Mouse (Mus musculus): Measurements from ENCODE around the gene Prlhr. TPM values are rescaled to one million over a fixed set of nuclear protein-coding genes. Genes with fewer than 3 reads are reported as not detected.

Prlhr gene
- polyA plus RNA-seq, 1 experiment = not detected

DNA sequence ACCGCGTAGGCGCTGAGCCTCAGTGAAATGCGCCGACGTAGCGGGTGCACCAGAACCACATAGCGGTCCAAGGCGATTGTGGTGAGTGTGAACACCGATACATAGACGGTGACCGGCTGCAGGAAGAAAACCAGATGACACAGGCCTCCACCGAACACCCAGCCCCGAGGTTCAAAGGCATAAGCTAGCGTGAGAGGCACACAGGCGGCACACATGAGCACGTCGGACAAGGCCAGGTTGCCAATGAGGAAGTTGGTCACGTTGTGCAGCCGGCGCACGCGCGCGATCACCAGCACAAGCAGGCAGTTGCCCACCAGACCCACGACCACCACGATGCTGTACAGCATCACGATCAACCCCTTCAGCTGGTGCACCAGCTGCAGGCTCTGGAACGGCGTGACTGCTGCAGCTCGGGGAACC lies 506 bp downstream of the Prlhr start:
- TF ChIP-seq FLI1 (IDR thresholded peaks at IDR 0.05; ENCODE audit: low read length) = no peak
- no peak for TF ChIP-seq GATA1 (IDR thresholded peaks at IDR 0.05; ENCODE audit: borderline replicate concordance, low read length)
- no peaks in the 10 kb centered on the region for H3K36me3 ChIP-seq (replicated peaks; ENCODE audit: low read length)
- peaks cover 32% of the 10 kb centered on the region for H3K27me3 ChIP-seq (replicated peaks)
- peak overlapping the region; percentile 87 for H3K4me3 ChIP-seq (replicated peaks)
- peaks cover 7% of the 10 kb centered on the region; the same call in 1 of the 2 replicates for H3K9me3 ChIP-seq
- H3K4me1 ChIP-seq = peaks cover 11% of the 10 kb centered on the region

DNA sequence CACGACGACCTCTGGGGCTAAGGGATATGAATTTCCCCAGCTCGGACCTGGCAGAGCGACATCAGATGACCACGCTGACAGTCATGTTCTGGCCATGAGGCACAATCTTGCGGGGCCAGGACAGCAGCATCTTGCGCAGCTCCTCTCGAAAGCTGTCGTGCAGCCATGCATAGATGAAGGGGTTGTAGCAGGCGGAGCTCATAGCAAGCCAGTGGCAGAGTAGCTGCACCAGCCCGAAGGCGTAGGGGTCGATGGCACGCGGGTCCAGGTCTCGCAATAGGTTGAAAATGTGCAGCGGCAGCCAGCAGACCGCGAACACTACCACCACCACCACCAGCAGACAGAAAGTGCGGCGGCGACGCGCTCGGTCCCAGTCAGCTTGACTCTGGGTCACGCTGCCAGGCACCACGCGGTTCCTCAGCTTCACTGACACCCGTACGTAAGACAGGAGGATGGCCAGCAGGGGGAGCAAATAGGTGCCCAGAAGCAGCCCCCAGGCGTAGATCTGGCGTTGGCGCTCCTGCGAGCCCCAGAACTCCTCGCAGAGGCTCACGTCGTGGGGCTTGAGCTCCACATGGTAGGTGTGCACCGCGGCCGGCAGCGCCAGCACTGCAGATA lies 1.0 kb downstream of the Prlhr start:
- peaks cover 32% of the 10 kb centered on the region for H3K27me3 ChIP-seq (replicated peaks)
- H3K4me3 ChIP-seq (replicated peaks) = peak overlapping the region; percentile 87
- H3K4me1 ChIP-seq = peaks cover 11% of the 10 kb centered on the region

DNA sequence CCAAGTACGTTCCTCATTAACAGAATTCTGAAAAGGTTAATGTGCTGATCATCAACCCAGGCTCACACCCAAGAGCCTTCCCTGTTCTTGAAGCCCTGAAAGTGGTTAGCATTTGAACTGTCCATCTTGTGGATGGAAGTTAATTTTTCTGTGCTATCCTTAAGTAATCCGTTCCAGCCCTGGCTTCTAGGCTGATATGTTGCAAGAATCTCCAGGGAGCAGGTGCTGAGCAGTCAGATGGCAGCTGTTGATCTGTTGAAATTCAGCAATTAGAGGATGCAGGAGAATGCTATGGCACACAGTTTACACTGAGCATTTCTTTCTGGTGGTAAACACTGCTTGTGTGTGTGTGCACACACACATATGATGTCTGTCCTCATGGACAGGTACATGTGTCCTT lies 2.4 kb downstream of the Prlhr start:
- no peaks in the 10 kb centered on the region for H3K36me3 ChIP-seq (replicated peaks; ENCODE audit: low read length)
- H3K9me3 ChIP-seq = peaks cover 7% of the 10 kb centered on the region; the same call in 1 of the 2 replicates
- H3K4me1 ChIP-seq = peaks cover 11% of the 10 kb centered on the region
- H3K27me3 ChIP-seq (replicated peaks) = peaks cover 34% of the 10 kb centered on the region
- H3K4me3 ChIP-seq (replicated peaks) = no peak overlapping the region
- TF ChIP-seq GATA1 (IDR thresholded peaks at IDR 0.05; ENCODE audit: borderline replicate concordance, low read length) (no peak), FLI1 (IDR thresholded peaks at IDR 0.05; ENCODE audit: low read length) (no peak)

More for the DNA sequence above, 1.0 kb downstream of the Prlhr start:
- TF ChIP-seq FLI1 (IDR thresholded peaks at IDR 0.05; ENCODE audit: low read length) = no peak
- TF ChIP-seq GATA1 (IDR thresholded peaks at IDR 0.05; ENCODE audit: borderline replicate concordance, low read length) = no peak
- Histone ChIP-seq H3K9me3 (peaks cover 7% of the 10 kb centered on the region; the same call in 1 of the 2 replicates), H3K36me3 (replicated peaks; ENCODE audit: low read length) (no peaks in the 10 kb centered on the region)

DNA sequence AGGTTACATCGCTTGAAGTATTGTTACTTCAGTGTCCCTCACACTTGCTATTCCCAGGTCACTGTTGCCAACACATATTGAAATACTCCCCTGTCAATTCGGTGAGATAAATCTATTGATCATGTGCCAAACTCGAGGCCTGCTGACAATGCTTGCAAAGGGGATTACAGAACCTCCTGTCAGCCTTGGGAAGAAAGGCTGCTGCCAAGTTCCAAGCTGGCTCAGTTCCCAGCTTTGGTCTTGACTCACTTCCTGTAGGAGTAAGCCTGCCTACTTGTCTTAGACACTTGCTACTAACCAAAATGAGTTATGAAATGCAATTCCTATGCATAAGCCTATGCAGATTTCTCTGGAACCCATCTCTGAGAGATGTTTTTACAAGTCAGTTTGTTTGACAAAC lies 4.2 kb downstream of the Prlhr start:
- no peak overlapping the region for H3K4me3 ChIP-seq (replicated peaks)
- H3K4me1 ChIP-seq = peaks cover 11% of the 10 kb centered on the region
- H3K27me3 ChIP-seq (replicated peaks) = peaks cover 34% of the 10 kb centered on the region
- H3K36me3 ChIP-seq (replicated peaks; ENCODE audit: low read length) = no peaks in the 10 kb centered on the region
- no peak for TF ChIP-seq GATA1 (IDR thresholded peaks at IDR 0.05; ENCODE audit: borderline replicate concordance, low read length)
- TF ChIP-seq FLI1 (IDR thresholded peaks at IDR 0.05; ENCODE audit: low read length) = no peak
- peaks cover 7% of the 10 kb centered on the region; the same call in 1 of the 2 replicates for H3K9me3 ChIP-seq

DNA sequence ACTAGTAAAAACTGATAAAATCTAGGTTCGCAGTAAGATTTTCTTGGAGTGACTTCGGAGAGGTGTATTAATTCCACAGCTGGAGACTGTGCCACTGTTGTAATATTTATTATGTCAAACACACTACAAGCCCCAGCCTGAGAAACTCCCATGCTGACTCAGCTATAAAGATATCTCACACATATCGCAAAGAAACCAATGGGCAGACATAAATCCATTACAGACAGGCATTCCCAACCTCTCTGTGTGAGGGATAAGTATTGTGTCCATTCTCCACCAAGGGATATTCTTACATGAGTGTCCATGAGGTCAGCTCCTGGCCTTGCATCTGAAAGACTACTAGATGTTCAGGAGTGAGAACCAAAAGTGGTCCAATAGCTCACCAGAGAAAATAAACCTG lies 4.7 kb downstream of the Prlhr start:
- TF ChIP-seq FLI1 (IDR thresholded peaks at IDR 0.05; ENCODE audit: low read length) (no peak), GATA1 (IDR thresholded peaks at IDR 0.05; ENCODE audit: borderline replicate concordance, low read length) (no peak)
- Histone ChIP-seq H3K27me3 (replicated peaks) (peaks cover 31% of the 10 kb centered on the region), H3K4me1 (peaks cover 11% of the 10 kb centered on the region), H3K36me3 (replicated peaks; ENCODE audit: low read length) (no peaks in the 10 kb centered on the region), H3K9me3 (peaks cover 7% of the 10 kb centered on the region; the same call in 1 of the 2 replicates), H3K4me3 (replicated peaks) (no peak overlapping the region)

DNA sequence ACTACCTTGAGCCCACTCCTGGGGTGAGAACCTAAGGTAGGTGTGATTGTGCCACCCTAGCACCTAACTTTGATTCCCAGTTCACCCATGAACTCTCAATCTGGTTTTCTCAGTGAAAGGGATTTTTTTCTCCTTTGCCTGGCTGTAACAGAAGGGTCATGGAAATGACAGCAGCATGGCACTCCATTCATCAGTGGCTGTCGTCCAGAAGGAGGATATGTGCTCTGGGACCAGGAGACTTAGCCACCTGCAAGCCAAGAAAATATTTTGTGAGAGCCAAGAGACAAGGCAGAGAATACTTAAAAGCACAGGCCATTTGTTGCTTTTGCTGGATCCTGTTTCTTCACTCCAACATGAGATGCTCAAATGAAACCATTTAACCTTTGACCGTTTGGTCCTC lies 6.6 kb downstream of the Prlhr start:
- Histone ChIP-seq H3K36me3 (replicated peaks; ENCODE audit: low read length) (no peaks in the 10 kb centered on the region), H3K4me3 (replicated peaks) (no peak overlapping the region), H3K9me3 (no peaks in the 10 kb centered on the region), H3K4me1 (no peaks in the 10 kb centered on the region), H3K27me3 (replicated peaks) (peaks cover 13% of the 10 kb centered on the region)
- TF ChIP-seq FLI1 (IDR thresholded peaks at IDR 0.05; ENCODE audit: low read length) (no peak), GATA1 (IDR thresholded peaks at IDR 0.05; ENCODE audit: borderline replicate concordance, low read length) (no peak)

DNA sequence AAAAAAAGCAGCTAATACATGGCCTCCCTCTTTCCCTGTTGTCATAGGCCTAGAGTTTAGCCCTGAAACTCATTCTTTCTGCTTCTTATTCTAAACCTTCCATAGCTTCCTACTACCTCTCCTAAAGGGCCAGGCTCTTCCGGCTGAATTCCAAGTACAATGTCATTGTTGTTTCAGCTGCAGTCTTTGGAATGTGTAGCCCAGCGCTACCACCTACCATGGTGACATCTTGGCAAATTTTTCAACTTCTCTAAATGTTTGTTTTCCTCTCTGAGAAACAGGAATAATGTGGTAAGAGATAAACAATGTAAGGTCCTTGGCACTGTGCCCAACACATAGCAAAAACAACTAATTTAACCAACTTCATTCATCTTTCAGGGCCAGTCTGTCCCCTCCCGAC lies 8.4 kb downstream of the Prlhr start:
- Histone ChIP-seq H3K4me3 (replicated peaks) (no peak overlapping the region), H3K27me3 (replicated peaks) (peaks cover 3% of the 10 kb centered on the region)

DNA sequence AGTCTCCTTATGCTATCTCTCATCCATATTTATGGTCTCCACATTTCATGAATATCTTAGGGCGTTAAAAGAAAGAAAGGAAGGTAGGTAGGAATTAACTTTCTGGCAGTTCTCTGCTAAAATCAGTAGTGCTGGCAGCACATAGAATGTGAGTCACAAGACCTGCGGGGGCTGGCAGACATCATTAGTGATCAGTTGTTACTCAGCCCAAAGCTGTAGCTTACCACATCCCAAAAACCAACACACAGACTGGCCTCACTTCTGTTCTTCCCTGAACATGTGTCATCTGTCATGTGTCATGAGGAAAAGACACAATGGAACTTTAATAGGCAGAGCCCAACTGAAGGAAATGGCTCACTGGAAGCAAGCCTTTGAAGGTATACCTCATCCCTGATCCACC lies 9.0 kb downstream of the Prlhr start:
- peaks cover 3% of the 10 kb centered on the region for H3K27me3 ChIP-seq (replicated peaks)
- no peaks in the 10 kb centered on the region for H3K36me3 ChIP-seq (replicated peaks; ENCODE audit: low read length)
- H3K4me3 ChIP-seq (replicated peaks) = no peak overlapping the region
- H3K4me1 ChIP-seq = no peaks in the 10 kb centered on the region
- TF ChIP-seq GATA1 (IDR thresholded peaks at IDR 0.05; ENCODE audit: borderline replicate concordance, low read length) (no peak), FLI1 (IDR thresholded peaks at IDR 0.05; ENCODE audit: low read length) (no peak)
- no peaks in the 10 kb centered on the region for H3K9me3 ChIP-seq

More for the DNA sequence above, 8.4 kb downstream of the Prlhr start:
- H3K36me3 ChIP-seq (replicated peaks; ENCODE audit: low read length) = no peaks in the 10 kb centered on the region
- no peaks in the 10 kb centered on the region for H3K4me1 ChIP-seq
- no peaks in the 10 kb centered on the region for H3K9me3 ChIP-seq
- TF ChIP-seq FLI1 (IDR thresholded peaks at IDR 0.05; ENCODE audit: low read length) = no peak
- no peak for TF ChIP-seq GATA1 (IDR thresholded peaks at IDR 0.05; ENCODE audit: borderline replicate concordance, low read length)

DNA sequence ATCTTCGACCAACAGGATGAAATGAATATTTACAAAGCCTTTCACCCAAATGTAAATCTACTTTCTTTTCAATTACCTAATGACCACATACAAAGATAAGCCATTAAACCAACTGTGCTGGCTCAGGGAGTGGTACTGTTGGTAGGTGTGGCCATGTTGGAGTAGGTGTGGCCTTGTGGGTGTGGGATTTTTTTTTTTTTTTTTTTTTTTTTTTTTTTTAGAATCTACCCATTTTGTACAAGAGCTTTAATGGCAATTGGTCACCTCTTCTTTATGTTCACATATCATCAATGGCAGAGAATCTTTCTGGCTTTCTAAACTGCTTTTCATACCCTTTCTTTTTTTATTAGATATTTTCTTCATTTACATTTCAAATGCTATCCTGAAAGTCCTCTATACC lies 12.3 kb downstream of the Prlhr start:
- no peak for TF ChIP-seq FLI1 (IDR thresholded peaks at IDR 0.05; ENCODE audit: low read length)
- TF ChIP-seq GATA1 (IDR thresholded peaks at IDR 0.05; ENCODE audit: borderline replicate concordance, low read length) = no peak
- H3K4me1 ChIP-seq = no peaks in the 10 kb centered on the region
- no peaks in the 10 kb centered on the region for H3K36me3 ChIP-seq (replicated peaks; ENCODE audit: low read length)
- no peak overlapping the region for H3K4me3 ChIP-seq (replicated peaks)
- H3K27me3 ChIP-seq (replicated peaks) = peaks cover 1% of the 10 kb centered on the region
- H3K9me3 ChIP-seq = no peaks in the 10 kb centered on the region

DNA sequence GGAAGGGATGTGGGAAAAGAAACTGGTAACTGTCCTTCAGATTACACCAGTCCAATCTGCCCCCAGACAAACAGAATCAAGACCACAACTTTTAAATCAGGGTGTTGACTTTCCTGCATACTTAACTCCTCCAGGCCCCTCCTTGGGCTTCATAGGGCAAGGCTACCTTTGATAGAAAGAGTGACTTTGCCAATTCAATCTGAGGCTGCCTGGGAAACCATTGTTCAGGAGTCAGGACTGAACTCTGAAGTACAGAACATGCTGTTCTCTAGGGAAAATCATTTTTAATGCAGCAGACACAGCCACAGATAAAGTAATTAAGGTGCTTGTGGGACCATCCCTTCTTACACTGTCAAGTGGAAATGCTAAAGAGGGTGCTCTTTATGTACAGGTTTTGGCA lies 27.6 kb downstream of the Prlhr start:
- H3K4me3 ChIP-seq (replicated peaks) = no peak overlapping the region
- H3K4me1 ChIP-seq = no peaks in the 10 kb centered on the region
- no peaks in the 10 kb centered on the region for H3K27me3 ChIP-seq (replicated peaks)
- no peaks in the 10 kb centered on the region for H3K36me3 ChIP-seq (replicated peaks; ENCODE audit: low read length)
- no peak for TF ChIP-seq FLI1 (IDR thresholded peaks at IDR 0.05; ENCODE audit: low read length)
- TF ChIP-seq GATA1 (IDR thresholded peaks at IDR 0.05; ENCODE audit: borderline replicate concordance, low read length) = no peak
- H3K9me3 ChIP-seq = no peaks in the 10 kb centered on the region
